Mouse (Mus musculus): ENCODE results near the gene Nt5c3b.

The Nt5c3b gene

GRCm38 (mm10) chr11:100386586-100386985 is 55.0 kb downstream of the Nt5c3b start:
- no peak for ATAC-seq (ENCODE audit: insufficient number of reproducible peaks, low FRiP score, low TSS enrichment)

GRCm38 (mm10) chr11:100385016-100385415 is 56.6 kb downstream of the Nt5c3b start:
- no peak for ATAC-seq (ENCODE audit: insufficient number of reproducible peaks, low FRiP score, low TSS enrichment)

DNA sequence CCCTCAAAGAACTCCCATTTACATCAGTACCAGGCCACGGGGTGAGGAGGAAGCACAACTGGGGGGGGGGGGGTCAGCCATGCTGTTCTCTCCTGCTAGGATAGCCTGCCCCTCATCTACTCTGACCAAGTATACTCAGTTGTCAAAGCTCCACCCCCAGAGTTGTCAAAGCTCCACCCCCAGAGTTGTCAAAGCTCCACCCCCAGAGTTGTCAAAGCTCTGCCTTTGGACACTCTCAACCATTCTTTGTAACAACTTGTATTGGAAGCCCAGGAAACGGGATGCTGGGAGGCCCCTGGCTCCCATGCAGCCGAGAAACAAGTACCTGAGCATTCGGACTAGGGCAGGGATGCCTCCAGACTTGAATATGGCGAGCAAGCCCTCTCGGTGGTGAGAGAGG is 58.9 kb downstream of the Nt5c3b start:
- ATAC-seq (ENCODE audit: insufficient number of reproducible peaks, low FRiP score, low TSS enrichment) = no peak

GRCm38 (mm10) chr11:100379311-100379710 is 62.3 kb downstream of the Nt5c3b start:
- ATAC-seq (ENCODE audit: insufficient number of reproducible peaks, low FRiP score, low TSS enrichment) = no peak

DNA sequence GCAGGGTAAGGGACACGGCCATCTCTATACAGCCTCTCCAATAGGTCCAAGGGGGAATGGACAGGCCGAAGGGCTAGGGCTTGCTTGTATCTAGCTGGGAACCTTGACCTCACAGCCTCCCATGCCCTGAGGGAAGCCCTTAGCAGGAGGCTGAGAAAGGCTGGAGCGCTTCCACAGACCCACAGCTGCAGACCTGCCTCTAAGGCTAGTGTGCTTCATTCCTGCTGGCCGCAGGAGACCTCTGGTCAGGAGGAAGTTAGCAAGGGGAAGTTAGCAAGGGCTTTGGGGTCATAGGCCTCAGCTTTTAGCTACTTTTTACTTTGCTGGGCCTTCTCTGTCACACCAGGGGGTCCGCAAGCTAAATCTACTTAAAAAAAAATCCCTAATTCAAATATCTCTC is 63.2 kb downstream of the Nt5c3b start:
- no peak for ATAC-seq (ENCODE audit: insufficient number of reproducible peaks, low FRiP score, low TSS enrichment)

DNA sequence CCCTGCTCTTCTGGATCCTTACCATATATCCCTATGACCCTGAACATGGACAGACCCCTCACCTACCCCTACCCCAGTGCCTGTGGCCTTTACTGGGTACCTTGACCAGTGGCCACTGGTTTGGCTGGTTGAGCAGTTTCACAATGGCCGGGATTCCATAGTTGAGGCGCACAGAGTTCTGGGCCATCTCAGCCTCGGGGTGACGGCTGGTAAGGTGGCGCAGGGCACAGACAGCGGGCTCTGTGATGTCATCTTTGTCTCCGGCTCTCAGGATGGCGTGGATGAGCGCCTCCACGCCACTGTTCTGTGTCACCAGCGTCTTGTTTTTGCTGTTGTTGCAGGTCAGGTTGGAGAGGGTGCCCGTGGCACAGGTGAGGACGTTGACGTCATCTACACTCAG is 63.6 kb downstream of the Nt5c3b start:
- ATAC-seq (ENCODE audit: insufficient number of reproducible peaks, low FRiP score, low TSS enrichment) = no peak

DNA sequence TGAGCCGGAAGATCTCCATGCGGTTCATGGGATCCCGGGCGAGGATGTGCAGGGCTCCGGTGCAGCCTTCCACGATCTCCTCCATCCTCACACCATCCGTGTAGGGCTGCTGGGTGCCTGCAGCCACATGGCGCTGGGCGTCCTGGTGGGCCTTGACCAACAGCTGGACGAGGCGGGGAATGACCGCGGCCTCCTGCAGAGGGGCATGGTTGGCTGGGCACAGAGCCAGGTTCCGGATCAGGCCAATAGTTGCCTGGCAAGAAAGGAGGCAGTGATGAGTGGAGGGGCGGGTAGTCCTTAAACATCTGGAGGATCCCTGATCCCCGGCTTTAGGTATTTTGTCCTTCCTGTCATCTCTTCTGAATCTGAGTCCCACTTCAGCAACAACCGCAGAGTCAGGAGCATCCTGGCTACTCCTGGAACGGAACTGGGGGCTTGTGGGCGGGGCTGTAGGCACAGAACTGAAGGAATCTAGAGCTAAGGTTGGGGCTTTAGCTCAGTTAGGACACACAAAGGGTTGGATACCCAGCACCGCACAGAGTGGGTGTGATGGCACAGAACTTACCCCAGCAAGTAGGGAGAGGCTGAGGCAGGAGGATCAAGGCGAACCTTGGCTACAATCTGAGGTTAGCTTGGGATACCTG is 64.7 kb downstream of the Nt5c3b start:
- ATAC-seq (ENCODE audit: insufficient number of reproducible peaks, low FRiP score, low TSS enrichment) = no peak

DNA sequence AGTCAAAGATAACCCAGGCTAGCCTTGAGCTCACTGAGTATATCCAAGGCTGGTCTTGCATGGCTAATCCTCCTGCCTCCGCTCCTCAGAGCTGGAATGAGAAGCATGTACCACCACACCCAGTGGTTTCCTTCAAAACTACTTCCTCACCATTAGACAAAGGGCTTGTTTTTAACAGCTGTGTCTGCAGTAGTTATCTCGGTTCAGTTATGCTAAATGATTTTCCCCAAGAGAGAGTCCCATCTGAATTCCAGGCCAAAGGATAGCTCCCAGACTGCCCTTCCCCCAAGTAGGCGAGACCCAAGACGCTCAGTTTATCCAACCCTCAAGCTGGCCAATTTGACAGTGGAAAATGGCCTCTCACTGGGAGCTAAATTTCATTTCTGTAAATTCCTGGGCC is 65.6 kb downstream of the Nt5c3b start:
- ATAC-seq (ENCODE audit: insufficient number of reproducible peaks, low FRiP score, low TSS enrichment) = no peak

GRCm38 (mm10) chr11:100375127-100375526 is 66.5 kb downstream of the Nt5c3b start:
- ATAC-seq (ENCODE audit: insufficient number of reproducible peaks, low FRiP score, low TSS enrichment) = no peak

All from cerebellum, adult (tissue).